Mouse (Mus musculus) olfactory bulb, adult 2 months (tissue): ENCODE measurements at regions not wholly inside any gene's neighbourhood (a gene's known extent, or its start where the extent isn't known, plus 50 kb on each side); places are given as distances from the start of the nearest gene placed in this dataset.
A peak's percentile ranks its signal among the peaks of the same experiment; 100 is the strongest.

Experiments used
- CTCF ChIP-seq: fragments of 200-500 bp; IDR thresholded peaks from 2 replicates; pipeline ENCODE4 v1.5.1; 2012; ENCODE audit warnings: low read depth, mild to moderate bottlenecking, low read length, moderate library complexity; ENCODE audit not compliant: insufficient read depth
- POLR2A ChIP-seq: fragments of 200-500 bp; IDR thresholded peaks from 2 replicates; pipeline ENCODE4 v1.6.1; 2012; ENCODE audit warnings: mild to moderate bottlenecking, low read depth, low read length, moderate library complexity; ENCODE audit not compliant: insufficient read depth

GRCm38 (mm10) chr1:137323884-137324594 lies 363.8 kb upstream of the Nr5a2 start:
- peak; percentile 40; the same call in 1 of the 2 replicates for TF ChIP-seq CTCF
- no peak for TF ChIP-seq POLR2A
